Mouse (Mus musculus): ENCODE results near the gene Nudt9.

GRCm38 (mm10) chr5:104002549-104003255, 43.4 kb upstream of the Nudt9 start:
- TF ChIP-seq CTCF (IDR thresholded peaks at IDR 0.05; ENCODE audit: borderline replicate concordance, extremely low read depth, insufficient read depth, insufficient read length) (no peak), POLR2A (IDR thresholded peaks at IDR 0.05; ENCODE audit: borderline replicate concordance, extremely low read depth, insufficient read depth, insufficient read length, poor library complexity, severe bottlenecking) (no peak)

Measured in brain, embryonic 14.5 days (tissue).